Mouse (Mus musculus) G1E (cell line): ENCODE data around the gene Olfr851. TPM values are rescaled to one million over a fixed set of nuclear protein-coding genes. Genes with fewer than 3 reads are reported as not detected.

Experiments used
- ATAC-seq: 2 replicates; pipeline ENCODE4 v1.8.0; 2016; ENCODE audit warnings: mild to moderate bottlenecking; ENCODE audit not compliant: insufficient number of reproducible peaks, poor library complexity, low FRiP score, severe bottlenecking; ENCODE audit errors: extremely low read depth
- DNase-seq: peaks from one replicate; pipeline ENCODE4 v3.0.0; 2012; ENCODE audit warnings: low spot score
- H3K27me3 ChIP-seq: 2 replicates; pipeline ENCODE4 v1.6.1; 2012; ENCODE audit warnings: mild to moderate bottlenecking, low read length, inconsistent platforms; ENCODE audit not compliant: insufficient read depth
- H3K36me3 ChIP-seq: replicated peaks from 2 replicates; pipeline ENCODE3; 2012; ENCODE audit warnings: mild to moderate bottlenecking, inconsistent platforms
- H3K4me1 ChIP-seq: 2 replicates; pipeline ENCODE4 v1.6.1; 2012; ENCODE audit warnings: low read depth, low read length, inconsistent platforms, mixed read lengths; ENCODE audit not compliant: insufficient read depth
- H3K4me3 ChIP-seq: 2 replicates; pipeline ENCODE4 v1.5.1; 2012; ENCODE audit warnings: low read depth, mild to moderate bottlenecking, inconsistent platforms, low read length, moderate library complexity, mixed read lengths
- H3K9me3 ChIP-seq: replicated peaks from 2 replicates; pipeline ENCODE4 v1.6.1; 2012; ENCODE audit warnings: inconsistent platforms
- CTCF ChIP-seq: IDR thresholded peaks from 2 replicates; pipeline ENCODE4 v1.5.1; 2012; ENCODE audit warnings: low read depth, low read length, inconsistent platforms, mixed read lengths
- GATA1 ChIP-seq: IDR thresholded peaks from 2 replicates; pipeline ENCODE4 v1.6.1; 2012; ENCODE audit warnings: borderline replicate concordance, low read length, inconsistent platforms, mixed read lengths
- GATA2 ChIP-seq: IDR thresholded peaks from 2 replicates; pipeline ENCODE4 v1.6.1; 2012; ENCODE audit warnings: low read depth, low read length, inconsistent platforms, borderline replicate concordance
- POLR2AphosphoS5 ChIP-seq: IDR thresholded peaks from 2 replicates; pipeline ENCODE4 v1.6.1; 2012; ENCODE audit warnings: low read depth, low read length, inconsistent platforms; ENCODE audit not compliant: insufficient replicate concordance
- TAL1 ChIP-seq: conservative IDR thresholded peaks from 2 replicates; pipeline ENCODE4 v1.6.1; 2012; ENCODE audit warnings: low read depth, low read length, inconsistent platforms, mixed read lengths
- polyA plus RNA-seq: library from polyadenylated mRNA; stranded (reverse); fragments of >175 nt; gene quantifications from 2 replicates; pipeline ENCODE4 v1.2.3, GENCODE M21; 2012
- total RNA-seq, 2 experiments: library from RNA; stranded (forward) in 1 of 2; stranded (reverse) in 1 of 2; fragments of 200-1000 nt in 1 of 2; fragments of >200 nt in 1 of 2; fragmentation: Nextera tagmentation in 1 of 2; gene quantifications; 2 replicates each; pipeline ENCODE4 v1.2.3; 2014 to 2017

Gene Olfr851
- total RNA-seq (2014; fragmentation: Nextera tagmentation) (not detected in 2 replicates), total RNA-seq (2017) (0.11 TPM in 1 of 2 replicates, not detected in the other), polyA plus RNA-seq (not detected in 2 replicates)

- no peaks in the 10 kb centered on the region for H3K27me3 ChIP-seq
- H3K9me3 ChIP-seq, result no peaks in the 10 kb centered on the region
- DNase-seq (no peak), ATAC-seq (no peak)
- no peak for TF ChIP-seq CTCF
- no peak for TF ChIP-seq POLR2AphosphoS5
- no peak for TF ChIP-seq TAL1
- no peak for TF ChIP-seq GATA2
- TF ChIP-seq GATA1, result no peak
- no peaks in the 10 kb centered on the region for H3K4me1 ChIP-seq
- H3K36me3 ChIP-seq, result no peaks in the 10 kb centered on the region
- no peak within 1 kb of the TSS for H3K4me3 ChIP-seq
Observed at GRCm38 (mm10) chr9:19492995-19493394, at the start of gene Olfr851. TSS of gene Olfr851 (plus strand) at chr9:19493295.

GRCm38 (mm10) chr9:19478148-19478547 lies 14.9 kb upstream of the Olfr851 start, which contains the start of gene Olfr850:
TSS of gene Olfr850 (minus strand) at chr9:19478248.
- Histone ChIP-seq H3K36me3 (no peaks in the 10 kb centered on the region), H3K4me1 (no peaks in the 10 kb centered on the region), H3K4me3 (no peak within 1 kb of the TSS), H3K27me3 (no peaks in the 10 kb centered on the region), H3K9me3 (no peaks in the 10 kb centered on the region)
- DNase-seq, result no peak
- no peak for TF ChIP-seq GATA2
- TF ChIP-seq TAL1, result no peak
- no peak for TF ChIP-seq CTCF
- no peak for TF ChIP-seq POLR2AphosphoS5
- no peak for TF ChIP-seq GATA1
- ATAC-seq, result no peak

DNA sequence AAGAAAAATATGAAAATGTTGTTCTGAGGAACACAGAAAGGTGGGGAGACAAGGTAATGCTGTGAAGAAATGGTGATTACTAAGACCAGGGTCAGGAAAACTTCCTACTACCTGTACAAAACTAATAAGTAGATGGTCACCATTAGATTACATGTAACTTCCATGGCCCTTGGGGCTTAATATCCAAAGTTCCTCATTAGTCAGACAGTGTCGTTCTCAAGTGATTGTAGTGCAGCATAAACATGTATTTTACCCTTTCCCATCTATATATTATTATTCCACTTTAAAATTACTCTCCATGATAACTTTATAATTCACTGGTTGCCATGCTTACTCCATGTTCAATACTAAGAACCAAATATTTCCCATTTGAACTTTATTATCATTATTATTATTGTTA lies 47.9 kb downstream of the Olfr851 start, which contains the start of gene Olfr853:
Olfr853 (minus strand) TSS at position 101 of the 400 bp plus-strand sequence.
- H3K4me3 ChIP-seq, result no peak within 1 kb of the TSS
- ATAC-seq (no peak), DNase-seq (no peak)
- no peaks in the 10 kb centered on the region for H3K9me3 ChIP-seq
- no peaks in the 10 kb centered on the region for H3K27me3 ChIP-seq
- no peaks in the 10 kb centered on the region for H3K36me3 ChIP-seq
- TF ChIP-seq TAL1 (no peak), CTCF (no peak), POLR2AphosphoS5 (no peak), GATA2 (no peak), GATA1 (no peak)
- no peaks in the 10 kb centered on the region for H3K4me1 ChIP-seq

Other genes with a start within 250 kb of the Olfr851 start
- not detected in 2 replicates for gene Olfr843, start 241.3 kb upstream of the Olfr851 start, total RNA-seq (2014; fragmentation: Nextera tagmentation)
- 0.06 and 0.11 TPM in 2 replicates for gene Olfr843, start 241.3 kb upstream of the Olfr851 start, total RNA-seq (2017)
- gene Olfr843, start 241.3 kb upstream of the Olfr851 start, polyA plus RNA-seq, result not detected in 2 replicates
- gene Olfr844, start 176.9 kb upstream of the Olfr851 start, total RNA-seq (2014; fragmentation: Nextera tagmentation), result not detected in 2 replicates
- 0.11 and 0.17 TPM in 2 replicates for gene Olfr844, start 176.9 kb upstream of the Olfr851 start, total RNA-seq (2017)
- not detected in 2 replicates for gene Olfr844, start 176.9 kb upstream of the Olfr851 start, polyA plus RNA-seq
- not detected in 2 replicates for gene Olfr845, start 156.8 kb upstream of the Olfr851 start, total RNA-seq (2014; fragmentation: Nextera tagmentation)
- 0.11 and 0.12 TPM in 2 replicates for gene Olfr845, start 156.8 kb upstream of the Olfr851 start, total RNA-seq (2017)
- gene Olfr845, start 156.8 kb upstream of the Olfr851 start, polyA plus RNA-seq, result not detected in 2 replicates
- not detected in 2 replicates for gene Olfr846, start 129.3 kb upstream of the Olfr851 start, total RNA-seq (2014; fragmentation: Nextera tagmentation)
- 0.22 and 0.29 TPM in 2 replicates for gene Olfr846, start 129.3 kb upstream of the Olfr851 start, total RNA-seq (2017)
- not detected in 2 replicates for gene Olfr846, start 129.3 kb upstream of the Olfr851 start, polyA plus RNA-seq
- gene Olfr847, start 114.6 kb upstream of the Olfr851 start, total RNA-seq (2014; fragmentation: Nextera tagmentation), result not detected in 2 replicates
- gene Olfr847, start 114.6 kb upstream of the Olfr851 start, total RNA-seq (2017), result not detected in 2 replicates
- gene Olfr847, start 114.6 kb upstream of the Olfr851 start, polyA plus RNA-seq, result not detected in 2 replicates
- not detected in 2 replicates for gene Olfr849, start 53.0 kb upstream of the Olfr851 start, total RNA-seq (2014; fragmentation: Nextera tagmentation)
- gene Olfr849, start 53.0 kb upstream of the Olfr851 start, total RNA-seq (2017), result 0.05 and 0.06 TPM in 2 replicates
- gene Olfr849, start 53.0 kb upstream of the Olfr851 start, polyA plus RNA-seq, result not detected in 2 replicates
- not detected in 2 replicates for gene Olfr850, start 15.0 kb upstream of the Olfr851 start, total RNA-seq (2014; fragmentation: Nextera tagmentation)
- gene Olfr850, start 15.0 kb upstream of the Olfr851 start, total RNA-seq (2017), result 0.60 TPM in 1 of 2 replicates, not detected in the other
- not detected in 2 replicates for gene Olfr850, start 15.0 kb upstream of the Olfr851 start, polyA plus RNA-seq
- not detected in 2 replicates for gene Olfr853, start 47.8 kb downstream of the Olfr851 start, total RNA-seq (2014; fragmentation: Nextera tagmentation)
- gene Olfr853, start 47.8 kb downstream of the Olfr851 start, total RNA-seq (2017), result 0.22 TPM in 1 of 2 replicates, not detected in the other
- gene Olfr853, start 47.8 kb downstream of the Olfr851 start, polyA plus RNA-seq, result not detected in 2 replicates
- not detected in 2 replicates for gene Olfr854, start 74.1 kb downstream of the Olfr851 start, total RNA-seq (2014; fragmentation: Nextera tagmentation)
- gene Olfr854, start 74.1 kb downstream of the Olfr851 start, total RNA-seq (2017), result 0.49 TPM in 1 of 2 replicates, not detected in the other
- gene Olfr854, start 74.1 kb downstream of the Olfr851 start, polyA plus RNA-seq, result not detected in 2 replicates
- gene Olfr855, start 89.3 kb downstream of the Olfr851 start, total RNA-seq (2014; fragmentation: Nextera tagmentation), result not detected in 2 replicates
- 0.05 TPM in 1 of 2 replicates, not detected in the other for gene Olfr855, start 89.3 kb downstream of the Olfr851 start, total RNA-seq (2017)
- not detected in 2 replicates for gene Olfr855, start 89.3 kb downstream of the Olfr851 start, polyA plus RNA-seq
- 46.0 and 51.4 TPM in 2 replicates for gene Zfp317, start 128.8 kb downstream of the Olfr851 start, total RNA-seq (2014; fragmentation: Nextera tagmentation)
- 45.9 and 46.5 TPM in 2 replicates for gene Zfp317, start 128.8 kb downstream of the Olfr851 start, total RNA-seq (2017)
- 1.2 and 1.6 TPM in 2 replicates for gene Zfp317, start 128.8 kb downstream of the Olfr851 start, polyA plus RNA-seq
- gene Olfr857, start 216.1 kb downstream of the Olfr851 start, total RNA-seq (2014; fragmentation: Nextera tagmentation), result not detected in 2 replicates
- gene Olfr857, start 216.1 kb downstream of the Olfr851 start, total RNA-seq (2017), result 0.52 TPM in 1 of 2 replicates, not detected in the other
- not detected in 2 replicates for gene Olfr857, start 216.1 kb downstream of the Olfr851 start, polyA plus RNA-seq